Mouse (Mus musculus): Measurements from ENCODE around the gene Abtb2.

DNA sequence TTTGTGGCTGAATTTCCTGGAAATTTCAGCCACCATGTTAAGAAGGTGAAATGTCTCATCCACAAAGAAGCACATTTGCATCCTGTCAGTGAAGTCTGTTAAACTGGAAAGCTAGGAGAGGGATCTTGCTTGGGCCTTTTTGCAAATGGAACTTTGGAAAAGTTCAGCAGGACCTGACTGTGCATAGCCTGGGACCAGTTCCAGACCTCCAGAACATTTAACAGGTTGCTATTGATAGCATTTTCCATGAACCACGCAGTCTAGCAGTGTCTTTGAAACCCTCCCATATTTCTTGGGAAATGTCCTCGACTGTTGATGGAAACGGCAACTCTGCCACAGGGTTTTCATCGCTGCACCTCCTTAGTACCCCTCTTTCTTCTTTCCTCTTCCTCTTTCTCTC lies 23.3 kb downstream of the Abtb2 start:
- TF ChIP-seq CTCF (IDR thresholded peaks at IDR 0.05; ENCODE audit: insufficient read depth, low read length) (no peak), POLR2A (IDR thresholded peaks at IDR 0.05; ENCODE audit: borderline replicate concordance, extremely low read depth, low read depth, low read length) (no peak)
